Mouse (Mus musculus) adrenal gland, adult 8-10 months (tissue): ENCODE data around the gene Pacsin1. TPM values are rescaled to one million over a fixed set of nuclear protein-coding genes. Genes with fewer than 3 reads are reported as not detected.
"Not testable (repeated sequence)": the region's sequence is repeated elsewhere in the genome, so short reads cannot be mapped to it uniquely, and the experiment has no call there.

Experiments
- DNase-seq: peaks from one replicate; pipeline ENCODE4 v3.0.0; 2022
- total RNA-seq, 4 experiments: library from RNA; stranded (reverse); gene quantifications; 2 replicates each; pipeline ENCODE4 v1.2.4; 2022

Gene Pacsin1
- total RNA-seq, 4 experiments from 2014 or later, result 3.9 to 11.2 (median 7.9) TPM

DNA sequence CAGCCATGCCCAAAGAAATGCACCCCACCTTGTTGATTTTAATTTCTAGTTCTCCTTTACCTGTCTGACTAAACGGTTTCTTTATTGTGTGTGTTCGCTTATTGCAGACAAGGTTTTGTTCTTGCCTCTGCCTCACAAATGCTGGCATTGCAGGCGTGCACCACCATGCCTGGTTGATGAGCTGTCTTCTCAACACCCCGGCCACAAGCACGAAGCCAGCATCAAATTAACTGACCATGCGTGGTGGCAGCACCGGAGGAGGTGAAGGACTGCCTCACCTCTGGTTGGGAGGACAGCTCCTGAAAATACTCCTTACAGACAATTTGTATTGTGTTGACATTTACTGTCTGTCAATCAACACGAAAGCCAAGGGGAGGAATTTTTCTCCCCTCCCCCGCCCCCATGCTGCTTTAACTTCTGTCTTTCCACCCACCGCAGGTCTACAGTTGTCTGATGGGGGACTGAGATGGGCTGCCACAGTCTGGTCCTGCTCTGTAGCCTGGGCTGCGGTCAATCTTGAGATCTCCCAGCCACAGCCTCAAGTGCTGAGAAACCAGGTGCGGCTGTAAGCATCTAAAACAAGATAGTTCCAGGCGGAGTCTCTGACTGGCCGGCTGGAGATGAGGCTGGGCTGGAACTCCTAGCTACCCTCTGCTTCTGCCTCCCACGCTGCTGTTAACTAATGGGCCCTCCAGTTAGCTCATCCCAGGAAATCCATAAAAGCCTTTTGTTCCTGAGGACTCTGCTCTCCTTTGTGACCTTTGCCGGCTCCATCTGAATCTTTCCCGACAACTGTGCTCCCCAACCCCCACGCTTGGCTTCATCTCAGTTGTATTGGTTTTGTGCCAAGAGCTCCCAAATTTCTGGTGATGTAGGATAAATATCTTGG, 18.9 kb upstream of the Pacsin1 start, which contains the start of gene Rps10:
Gene Rps10, minus strand, starts transcription at position 538 of the 889 bp plus-strand sequence.
- DNase-seq, result no peak

DNA sequence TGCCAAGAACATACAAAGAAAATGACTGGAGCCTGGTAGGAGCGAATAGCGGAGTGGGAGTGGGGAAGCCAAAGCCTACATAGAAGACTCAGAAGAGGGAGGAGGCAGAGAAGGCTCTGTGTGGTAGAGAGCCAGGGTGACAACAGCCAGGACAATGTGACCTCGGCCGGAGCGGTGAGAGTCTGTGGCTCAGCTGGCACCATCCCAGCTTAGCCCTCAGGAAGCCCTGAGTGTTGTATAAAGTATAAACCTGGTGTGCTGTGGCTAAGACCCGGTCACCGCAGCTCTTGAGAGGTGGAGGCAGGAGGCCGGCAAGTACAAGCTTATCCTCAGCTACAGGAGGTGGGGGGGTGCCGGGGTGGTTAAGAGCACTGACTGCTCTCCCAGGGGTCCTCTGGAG, 18.0 kb upstream of the Pacsin1 start:
- no peak for DNase-seq

DNA sequence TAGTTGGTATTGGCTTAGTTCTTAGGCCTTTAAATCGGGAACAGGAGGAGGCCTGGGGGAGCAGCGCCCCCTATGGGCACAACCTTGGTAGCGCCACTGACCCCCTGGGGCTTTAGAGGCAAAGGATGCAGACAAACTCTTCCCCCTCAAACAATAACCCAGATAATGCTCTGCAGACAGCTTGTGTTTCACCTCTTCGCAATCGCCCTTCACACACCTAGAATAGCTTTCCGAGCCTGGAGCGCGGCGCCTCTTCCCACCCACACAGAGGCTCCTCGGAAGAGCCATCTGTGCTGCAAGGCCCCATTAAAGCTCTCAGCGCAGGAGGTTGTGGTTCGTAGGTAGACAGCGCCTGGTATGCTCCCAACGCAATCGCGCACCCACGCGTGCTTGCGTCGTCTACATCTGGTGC, 16.4 kb upstream of the Pacsin1 start:
- DNase-seq, result no peak

DNA sequence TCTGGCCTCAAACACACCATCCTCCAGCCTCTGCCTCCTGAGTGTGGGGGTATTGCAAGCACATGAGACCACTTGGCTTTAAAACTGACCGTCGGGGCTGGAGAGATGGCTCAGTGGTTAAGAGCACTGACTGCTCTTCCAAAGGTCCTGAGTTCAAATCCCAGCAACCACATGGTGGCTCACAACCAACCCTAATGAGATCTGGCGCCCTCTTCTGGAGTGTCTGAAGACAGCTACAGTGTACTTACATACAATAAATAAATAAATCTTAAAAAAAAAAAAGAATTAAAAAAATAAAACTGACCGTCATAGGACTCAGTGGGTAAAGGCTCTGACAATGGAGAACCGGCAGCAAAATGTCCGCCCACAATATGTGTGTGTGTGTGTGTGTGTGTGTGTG, 15.5 kb upstream of the Pacsin1 start:
- DNase-seq, result not testable (repeated sequence)

DNA sequence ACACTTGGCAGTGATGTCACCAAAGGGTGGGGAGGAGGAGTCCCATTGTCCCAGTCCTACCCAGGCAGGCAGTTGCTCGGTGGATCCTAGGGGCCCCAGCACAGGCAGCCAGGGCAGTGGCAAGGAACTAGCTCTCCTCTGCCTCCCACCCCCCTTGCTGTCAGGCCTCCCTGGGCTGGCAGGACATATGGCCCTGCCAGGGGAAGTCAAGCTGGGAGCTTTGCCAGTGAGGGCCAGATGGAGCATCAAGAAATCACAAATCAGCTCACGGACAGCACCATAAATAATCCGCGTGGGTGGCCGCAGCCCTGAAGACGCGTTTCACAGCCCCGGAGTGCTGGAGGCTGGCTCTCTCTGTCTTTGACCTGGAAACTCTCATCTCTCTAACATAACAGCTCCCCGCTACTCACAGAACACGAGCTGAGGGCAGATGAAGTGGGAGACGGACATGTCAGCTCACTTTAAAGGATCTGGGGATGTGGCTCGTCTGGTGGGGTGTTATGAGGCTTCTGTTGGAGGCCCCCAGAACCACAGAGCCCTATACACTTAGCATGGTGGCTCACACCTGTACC, 12.7 kb upstream of the Pacsin1 start:
- no peak for DNase-seq

DNA sequence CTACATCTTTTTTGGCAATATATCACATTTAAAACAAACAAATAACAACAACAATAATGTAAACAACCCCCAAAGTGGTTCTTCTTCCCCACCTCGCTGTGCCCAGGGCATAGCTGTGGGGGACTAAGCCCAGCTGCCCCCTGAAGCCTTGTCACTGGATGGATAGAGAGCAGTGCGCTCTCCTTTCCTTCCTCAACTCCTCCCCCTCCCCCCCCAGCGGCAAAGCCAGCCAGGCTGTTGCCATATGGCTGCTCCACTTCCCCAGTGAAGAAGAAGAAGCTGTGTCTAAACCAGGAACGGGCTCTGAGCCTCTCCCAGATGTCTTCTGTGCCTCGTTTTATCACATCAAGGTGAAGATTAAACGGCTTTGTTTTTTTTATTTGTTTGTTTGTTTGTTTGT, 12.2 kb upstream of the Pacsin1 start:
- DNase-seq, result no peak

DNA sequence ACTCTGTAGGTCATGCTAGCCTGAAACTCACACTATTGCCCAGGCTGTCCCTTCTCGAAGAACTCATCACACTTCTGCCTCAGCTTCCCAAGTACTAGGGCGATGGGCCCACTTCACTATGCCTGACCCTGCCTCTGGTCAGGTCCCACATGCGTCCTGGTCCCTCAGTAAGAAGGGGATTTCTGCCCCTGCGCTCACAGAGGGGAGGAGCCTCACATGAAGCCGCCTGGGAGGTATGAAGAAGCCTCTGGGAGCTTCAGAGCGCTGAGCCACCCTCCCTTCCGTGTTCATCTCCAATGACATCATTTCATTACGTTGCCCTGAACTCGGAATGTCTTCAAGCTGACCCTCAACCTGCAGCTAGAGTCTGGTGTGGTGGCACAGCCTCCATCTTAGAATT, 11.6 kb upstream of the Pacsin1 start:
- DNase-seq, result no peak

DNA sequence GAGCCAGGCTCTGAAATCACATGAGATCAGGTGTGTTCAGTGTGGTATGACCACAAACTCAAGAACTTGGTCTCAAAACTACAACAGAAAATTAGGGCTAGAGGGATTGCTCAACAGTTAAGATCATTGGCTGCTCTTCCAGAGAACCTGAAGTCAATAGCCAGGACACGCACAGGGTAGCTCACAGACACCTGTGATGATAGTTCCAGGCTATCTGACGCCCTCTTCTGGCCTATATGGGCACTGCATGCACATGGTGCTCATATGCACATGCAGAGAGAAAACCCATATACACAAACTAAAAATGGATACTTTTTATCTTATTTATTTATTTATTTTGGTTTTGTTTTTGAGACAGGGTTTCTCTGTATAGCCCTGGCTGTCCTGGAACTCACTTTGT, 10.7 kb upstream of the Pacsin1 start:
- no peak for DNase-seq

DNA sequence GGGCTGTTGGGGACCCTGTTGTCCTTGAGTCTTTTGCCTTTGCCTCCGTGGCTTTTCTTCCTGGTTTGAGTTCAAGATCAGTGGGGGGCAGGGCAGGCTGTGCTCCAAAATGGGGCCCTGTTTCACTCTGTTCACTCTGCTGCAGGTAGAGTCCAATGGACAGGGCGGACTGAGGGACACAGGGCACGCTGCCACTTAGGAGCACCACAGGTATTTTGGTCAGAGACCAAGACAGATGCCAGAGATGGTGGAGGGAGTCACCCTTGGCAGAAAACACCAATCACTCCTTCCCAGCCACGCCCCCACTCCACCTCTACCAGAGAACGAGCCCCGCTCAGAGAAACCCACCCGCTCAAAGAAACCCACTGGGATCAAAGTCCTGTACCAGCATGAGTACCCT, 9.5 kb upstream of the Pacsin1 start:
- no peak for DNase-seq

DNA sequence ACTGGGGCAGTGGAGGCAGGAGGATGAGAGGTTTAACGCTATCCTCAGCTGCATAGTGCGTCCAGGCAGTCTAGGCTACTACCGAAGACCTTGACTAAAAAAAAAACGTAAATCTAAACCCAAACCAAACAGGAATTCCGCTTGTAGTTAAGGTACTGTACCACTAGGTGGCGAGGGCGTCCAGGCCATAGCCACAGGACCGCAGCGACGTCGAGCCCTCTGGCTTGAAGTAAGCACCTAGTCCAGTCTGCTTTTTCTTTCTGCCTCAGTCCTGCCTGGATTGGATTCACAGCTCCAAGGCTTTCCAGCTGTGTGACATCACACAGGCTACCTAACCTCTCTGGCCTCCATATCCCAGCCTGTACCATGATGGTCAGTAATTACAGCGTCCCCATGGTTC, 5.1 kb upstream of the Pacsin1 start:
- DNase-seq, result peak; percentile 52

DNA sequence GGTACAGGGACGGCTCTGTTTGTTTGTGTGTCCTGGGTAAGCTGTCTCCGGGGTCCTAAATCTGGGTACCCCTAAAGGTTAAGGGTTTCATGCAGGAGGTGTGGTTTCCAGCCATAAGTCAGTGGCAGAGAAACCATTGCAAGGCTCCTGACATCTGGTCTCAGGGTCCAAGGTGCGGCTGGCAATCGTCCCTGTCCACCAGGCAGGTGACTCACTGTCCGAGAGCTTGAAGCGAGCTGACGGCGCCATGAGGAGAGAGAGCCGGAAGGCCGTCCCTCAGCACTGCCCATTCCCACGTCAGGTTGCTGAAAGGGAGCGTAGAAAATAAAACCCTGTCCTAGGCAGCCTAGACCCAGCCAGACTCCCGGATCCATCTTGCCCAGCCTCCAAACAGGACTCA, 4.7 kb upstream of the Pacsin1 start:
- DNase-seq, result no peak

DNA sequence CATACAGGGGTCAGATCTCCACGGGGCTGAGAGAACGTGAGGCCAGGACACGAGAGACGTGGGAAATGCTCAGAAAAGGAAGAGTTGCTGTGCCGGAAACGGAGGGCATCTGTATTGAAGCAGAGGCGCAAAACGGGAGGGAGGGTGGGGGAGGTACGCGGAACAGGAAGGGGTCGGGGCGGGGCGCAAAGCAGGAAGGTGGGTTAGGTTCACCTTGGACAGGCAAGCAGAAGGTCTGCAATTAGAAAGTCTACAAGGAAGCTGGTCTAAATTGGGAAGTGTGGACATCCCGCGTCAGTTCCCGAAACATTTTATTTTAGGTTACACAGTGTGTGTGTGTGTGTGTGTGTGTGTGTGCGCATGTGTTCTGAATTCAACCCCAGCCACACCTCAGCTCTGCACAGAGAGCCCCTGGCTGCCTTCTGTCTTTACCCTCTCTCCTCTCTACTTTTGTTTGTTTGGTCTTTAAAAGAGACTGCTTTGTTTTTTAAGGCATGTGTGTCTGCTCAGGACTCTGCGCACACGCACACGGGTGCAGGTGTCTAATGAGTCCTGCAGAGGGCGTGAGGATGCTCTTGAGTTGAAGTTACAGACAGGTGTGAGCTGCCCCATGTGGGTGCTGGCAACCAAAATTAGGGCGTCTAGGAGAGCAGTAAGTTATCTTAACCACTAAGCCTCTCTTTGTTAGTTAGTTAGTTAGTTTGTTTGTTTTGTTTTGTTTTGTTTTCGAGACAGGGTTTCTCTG, 3.1 kb upstream of the Pacsin1 start:
- DNase-seq, result no peak

DNA sequence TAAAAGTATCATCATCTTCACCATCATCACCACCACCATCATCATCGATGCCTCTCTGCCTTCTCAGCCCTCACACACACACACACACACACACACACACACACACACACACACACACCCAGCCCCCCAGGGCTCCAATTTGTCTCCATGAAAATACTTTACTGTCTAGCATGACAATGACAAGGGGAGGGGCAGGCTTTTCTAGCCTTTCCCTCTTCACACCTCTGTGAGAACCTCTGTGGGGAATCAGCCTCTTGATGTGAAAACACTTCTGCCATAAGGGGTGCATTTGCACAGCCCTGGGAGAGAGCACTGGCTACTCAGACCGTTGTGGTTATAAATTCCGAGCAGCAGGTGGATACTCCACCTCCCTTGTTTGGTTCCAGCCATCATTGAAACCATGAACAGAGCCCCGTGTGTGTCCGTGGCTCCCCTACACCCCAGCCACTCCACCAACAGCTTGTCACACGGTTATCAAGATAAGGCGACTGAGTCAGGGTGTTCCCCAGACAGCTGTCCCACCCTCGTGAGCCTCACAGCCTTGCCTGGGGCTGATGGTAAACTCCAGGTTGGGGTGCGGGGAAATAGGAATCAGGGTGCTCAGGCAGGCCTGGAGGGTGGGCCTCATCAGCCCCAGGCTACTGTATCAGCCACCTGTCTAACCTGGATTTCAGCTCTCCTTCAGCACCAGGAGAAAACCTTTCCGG, 1.9 kb upstream of the Pacsin1 start:
- no peak for DNase-seq

DNA sequence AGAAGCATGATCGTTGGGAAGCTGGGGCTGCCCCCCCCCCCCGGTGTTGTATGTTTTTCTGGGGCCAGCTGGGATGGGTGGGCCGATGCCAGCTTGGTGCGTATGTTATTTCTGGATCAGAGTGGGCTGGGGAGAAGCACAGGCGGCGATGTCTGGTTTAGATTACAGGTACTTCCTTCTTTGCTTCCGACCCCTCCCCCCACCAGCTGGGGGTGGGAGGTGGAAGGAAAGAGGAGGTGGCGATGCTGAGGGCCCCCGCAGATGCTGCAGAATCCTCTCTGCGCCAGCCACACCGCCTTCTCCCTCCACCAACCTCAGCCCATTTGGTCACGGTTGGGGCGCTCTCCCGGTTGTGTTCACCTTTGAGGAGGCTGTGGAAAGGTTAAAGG, 696 bp downstream of the Pacsin1 start:
- no peak for DNase-seq

DNA sequence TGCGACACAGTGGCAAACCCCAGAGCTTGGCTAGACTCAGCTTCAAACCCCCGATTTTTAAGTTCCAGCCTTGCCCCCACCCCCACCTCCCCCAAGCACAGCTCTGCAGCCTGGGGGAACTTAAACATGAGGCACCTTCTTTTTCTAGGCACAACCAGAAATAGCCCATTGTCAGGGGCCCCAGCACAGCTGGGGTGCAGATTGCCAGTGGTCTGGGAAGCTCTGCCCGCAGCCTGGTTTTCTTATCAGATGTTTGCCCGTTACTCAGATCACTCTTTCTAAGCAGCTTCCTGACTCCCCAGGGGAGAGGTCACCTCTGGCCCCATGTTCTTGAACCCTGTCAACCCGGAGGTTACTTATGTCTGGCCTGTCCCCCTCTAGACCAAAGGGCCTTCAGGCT, 1.1 kb downstream of the Pacsin1 start:
- no peak for DNase-seq

DNA sequence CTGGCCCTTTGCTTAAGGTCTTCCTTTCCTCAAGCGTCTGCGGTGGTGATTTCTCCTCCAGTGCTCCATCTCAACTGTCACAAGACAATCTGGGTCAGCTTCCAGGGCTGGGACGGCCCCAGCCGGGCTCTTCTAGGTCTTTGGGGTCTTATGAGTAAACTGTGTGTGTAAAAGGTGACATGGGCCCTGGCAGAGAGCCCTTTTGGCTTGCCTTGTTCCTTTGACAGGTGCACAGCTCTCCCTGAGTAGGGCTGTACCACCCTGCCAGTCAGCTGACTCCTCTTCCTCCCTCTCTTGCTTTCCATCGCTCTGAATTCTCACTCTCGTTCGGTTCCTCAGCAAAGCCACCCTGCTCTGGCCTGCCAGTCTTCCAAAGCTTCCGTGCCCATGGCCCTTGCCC, 1.8 kb downstream of the Pacsin1 start:
- no peak for DNase-seq

DNA sequence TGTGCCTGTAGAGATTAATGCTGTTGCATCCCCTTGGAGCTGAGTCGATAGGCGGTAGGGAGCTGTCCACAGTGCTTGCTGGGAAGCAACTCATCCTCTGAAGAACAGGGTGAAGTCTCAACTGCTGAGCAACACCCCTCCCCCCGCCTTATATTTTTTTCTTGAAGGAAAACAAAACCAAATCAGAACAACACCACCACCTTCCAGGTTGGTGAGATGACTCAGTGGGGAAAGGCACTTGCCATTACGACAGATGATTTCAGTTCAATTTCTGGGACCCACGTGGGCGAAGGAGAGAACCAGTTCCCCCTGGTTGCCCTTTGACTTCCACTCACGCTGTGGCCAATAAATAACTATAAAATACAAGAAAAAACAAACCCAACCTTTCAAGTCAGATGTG, 3.5 kb downstream of the Pacsin1 start:
- no peak for DNase-seq

DNA sequence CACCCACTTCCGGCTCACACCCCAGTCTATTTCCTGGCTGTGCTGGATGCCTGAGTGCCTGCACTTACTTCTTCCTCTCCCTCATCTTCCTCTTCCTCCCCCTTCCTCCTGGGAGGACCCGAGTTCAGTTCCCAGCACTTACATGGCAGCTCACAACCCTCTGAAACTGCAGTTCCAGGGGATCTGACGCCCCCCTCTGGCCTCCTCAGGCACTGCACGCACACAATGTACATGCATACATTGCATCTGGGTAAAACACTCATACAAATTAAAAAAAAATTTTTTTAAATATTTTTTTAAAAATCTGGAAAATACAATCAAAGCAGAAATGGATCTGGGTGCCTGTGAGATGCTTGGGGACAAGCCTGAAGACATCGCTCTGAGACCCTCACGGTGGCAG, 16.4 kb downstream of the Pacsin1 start:
- no peak for DNase-seq

DNA sequence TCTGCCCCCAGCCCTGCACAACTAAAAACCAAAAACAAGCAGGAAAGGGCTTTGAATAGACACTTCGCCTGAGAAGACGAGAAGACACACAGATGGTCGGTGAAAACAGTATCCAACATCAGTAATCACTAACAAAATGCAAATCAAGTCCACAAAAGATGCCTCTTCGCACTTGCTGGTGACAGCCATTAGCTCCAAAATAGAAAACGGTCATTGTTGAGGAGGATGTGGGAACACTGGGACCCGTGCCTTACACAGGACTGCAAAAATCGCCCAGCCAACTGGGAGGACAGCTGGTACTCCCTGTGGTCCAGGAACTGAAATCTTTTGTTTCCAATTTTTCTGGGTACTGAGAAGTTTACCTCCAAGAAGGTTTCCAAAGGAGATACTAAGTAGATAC, 18.6 kb downstream of the Pacsin1 start:
- no peak for DNase-seq

DNA sequence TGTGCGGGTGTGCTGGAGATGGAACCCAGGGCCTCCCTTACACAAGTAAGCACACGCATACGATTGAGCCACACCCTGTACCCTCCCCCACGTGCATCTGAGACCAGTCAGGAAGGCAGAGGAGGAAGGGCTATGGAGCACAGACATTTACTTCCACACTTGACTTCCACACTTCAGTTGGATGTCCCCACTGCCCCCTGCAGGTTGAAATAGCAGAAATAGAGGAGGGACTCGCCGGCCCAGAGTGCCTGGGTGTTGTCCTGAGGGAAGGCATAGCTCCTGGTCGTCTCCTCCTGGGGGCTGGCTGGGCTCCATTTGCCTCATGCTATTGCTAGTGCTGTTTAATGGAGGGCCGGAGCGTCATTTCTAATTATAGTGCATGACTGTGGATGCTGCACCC, 20.1 kb downstream of the Pacsin1 start:
- no peak for DNase-seq

DNA sequence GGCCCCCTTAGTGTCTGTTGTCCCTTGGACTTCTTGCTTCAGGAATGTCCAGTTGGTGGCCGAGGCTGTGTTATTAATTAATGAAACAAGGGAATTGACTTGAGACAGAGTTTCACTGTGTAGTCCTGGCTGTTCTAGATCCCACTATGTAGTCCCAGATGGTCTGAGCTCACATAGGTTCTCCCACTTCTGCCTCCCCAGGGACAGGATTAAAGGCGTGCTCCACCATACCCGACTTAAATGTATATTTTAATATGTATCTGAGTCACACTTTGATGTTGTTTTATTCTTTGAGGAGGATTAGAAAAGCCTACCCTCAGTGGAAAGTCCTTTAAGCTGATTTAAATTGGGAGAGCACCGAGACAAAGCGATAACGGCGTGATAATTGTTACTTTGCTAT, 21.0 kb downstream of the Pacsin1 start:
- DNase-seq, result no peak

DNA sequence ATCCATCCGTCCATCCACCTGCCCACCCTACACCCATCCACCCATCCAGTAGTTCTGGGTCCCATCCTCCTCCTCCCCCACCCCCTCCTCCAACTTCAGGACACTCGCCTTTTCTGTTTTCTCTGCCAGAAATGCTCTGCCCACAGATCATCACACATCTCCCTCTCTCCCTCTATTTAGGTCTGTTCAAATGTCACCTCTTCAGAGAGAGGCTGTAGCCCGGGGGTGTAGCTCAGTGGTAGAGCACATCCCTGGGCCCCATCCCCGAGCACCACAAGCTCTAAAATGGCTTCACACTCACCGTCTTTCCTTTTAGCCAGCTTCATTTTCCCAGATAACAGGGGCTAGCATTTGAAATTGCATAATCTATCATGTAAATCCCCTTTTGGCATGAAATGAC, 22.4 kb downstream of the Pacsin1 start:
- no peak for DNase-seq
